Mouse (Mus musculus): ENCODE data around the gene Tmsb10. TPM values are rescaled to one million over a fixed set of nuclear protein-coding genes. Genes with fewer than 3 reads are reported as not detected.

Gene Tmsb10
- total RNA-seq (2015) (3,978 and 3,999 TPM in 2 replicates), total RNA-seq (2017) (2,780 and 3,394 TPM in 2 replicates)

DNA sequence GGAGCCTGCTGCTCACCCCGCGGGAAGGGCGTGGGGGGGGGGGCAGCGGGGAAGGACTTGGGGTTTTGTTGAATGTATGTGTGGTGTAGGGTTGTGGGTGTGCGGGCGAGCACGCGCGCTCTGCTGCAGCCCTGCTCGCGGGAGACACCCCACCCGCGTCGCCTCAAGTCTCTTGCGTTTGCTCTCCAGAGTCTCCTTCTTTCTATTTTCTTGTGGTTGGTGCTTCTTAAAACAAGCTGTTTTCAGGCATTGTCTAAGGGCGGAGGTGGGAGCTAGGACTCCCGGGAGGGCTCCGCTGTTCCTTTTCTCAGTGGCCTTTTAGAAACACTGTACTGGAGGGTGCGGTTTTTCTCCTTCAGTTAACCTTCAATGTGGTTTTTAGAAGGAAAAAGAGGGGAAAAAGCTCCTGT, at the start of gene Tmsb10:
Tmsb10 (minus strand) TSS at position 87 of the 410 bp plus-strand sequence.
- ATAC-seq (ENCODE audit: poor library complexity, severe bottlenecking) = no peak

GRCm38 (mm10) chr6:73003601-73004000, 45.1 kb upstream of the Tmsb10 start:
- ATAC-seq (ENCODE audit: poor library complexity, severe bottlenecking) = no peak

GRCm38 (mm10) chr6:73002391-73002790, 43.8 kb upstream of the Tmsb10 start:
- ATAC-seq (ENCODE audit: poor library complexity, severe bottlenecking) = peak; percentile 58

DNA sequence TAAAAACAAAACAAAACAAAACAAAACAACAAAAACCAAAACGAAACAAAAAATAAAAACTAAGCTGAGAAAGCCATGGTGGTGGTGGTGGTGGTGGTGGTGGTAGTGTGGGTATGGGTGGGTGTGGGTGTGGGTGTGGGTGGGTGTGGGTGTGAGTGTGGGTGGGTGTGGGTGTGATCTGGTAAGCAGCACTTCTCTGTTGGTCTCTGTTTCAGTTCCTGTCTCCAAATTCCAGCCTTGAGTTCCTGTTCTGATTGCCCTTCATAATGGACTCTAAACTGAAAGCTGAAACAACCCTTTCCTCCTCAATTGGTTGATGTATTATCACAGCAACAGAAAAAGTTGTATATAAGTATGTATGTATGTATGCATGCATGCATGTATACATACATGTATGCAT, 40.3 kb upstream of the Tmsb10 start:
- ATAC-seq (ENCODE audit: poor library complexity, severe bottlenecking) = peak; percentile 85

GRCm38 (mm10) chr6:72993688-72994082, 35.1 kb upstream of the Tmsb10 start:
- no peak for ATAC-seq (ENCODE audit: poor library complexity, severe bottlenecking)

DNA sequence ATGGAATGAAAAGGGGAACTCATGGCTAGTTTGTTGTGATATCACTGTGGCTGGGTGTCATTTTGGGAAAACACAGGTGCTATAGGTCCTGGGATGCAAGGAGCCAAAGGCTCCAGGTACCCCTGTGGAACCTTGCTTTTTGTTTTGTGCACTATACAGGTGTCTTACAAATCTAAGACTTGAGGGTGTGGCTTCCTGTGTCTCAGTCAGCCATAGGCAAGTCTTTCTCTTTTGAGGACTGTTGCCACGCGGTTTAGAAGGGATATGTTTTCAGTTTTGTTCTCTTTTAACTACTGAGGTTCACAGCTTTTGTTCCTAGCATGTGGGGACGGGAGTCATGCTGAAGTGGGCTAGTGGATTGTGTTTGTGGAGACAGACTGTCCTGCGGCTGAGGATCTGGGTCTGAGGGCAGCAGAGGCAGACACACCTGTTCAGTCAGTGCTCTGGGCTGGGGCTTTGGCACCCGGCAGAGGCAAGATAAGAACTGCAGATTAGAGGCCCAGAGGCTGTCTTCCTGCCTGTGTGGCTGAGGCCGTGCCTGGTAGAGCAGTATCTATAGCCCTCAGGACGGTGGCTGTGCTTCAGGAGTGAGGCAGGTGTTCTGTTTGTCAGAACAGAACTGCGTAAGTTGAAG, 34.6 kb upstream of the Tmsb10 start:
- peak; percentile 30 for ATAC-seq (ENCODE audit: poor library complexity, severe bottlenecking)

GRCm38 (mm10) chr6:72990206-72990605, 31.7 kb upstream of the Tmsb10 start:
- peak; percentile 75 for ATAC-seq (ENCODE audit: poor library complexity, severe bottlenecking)

DNA sequence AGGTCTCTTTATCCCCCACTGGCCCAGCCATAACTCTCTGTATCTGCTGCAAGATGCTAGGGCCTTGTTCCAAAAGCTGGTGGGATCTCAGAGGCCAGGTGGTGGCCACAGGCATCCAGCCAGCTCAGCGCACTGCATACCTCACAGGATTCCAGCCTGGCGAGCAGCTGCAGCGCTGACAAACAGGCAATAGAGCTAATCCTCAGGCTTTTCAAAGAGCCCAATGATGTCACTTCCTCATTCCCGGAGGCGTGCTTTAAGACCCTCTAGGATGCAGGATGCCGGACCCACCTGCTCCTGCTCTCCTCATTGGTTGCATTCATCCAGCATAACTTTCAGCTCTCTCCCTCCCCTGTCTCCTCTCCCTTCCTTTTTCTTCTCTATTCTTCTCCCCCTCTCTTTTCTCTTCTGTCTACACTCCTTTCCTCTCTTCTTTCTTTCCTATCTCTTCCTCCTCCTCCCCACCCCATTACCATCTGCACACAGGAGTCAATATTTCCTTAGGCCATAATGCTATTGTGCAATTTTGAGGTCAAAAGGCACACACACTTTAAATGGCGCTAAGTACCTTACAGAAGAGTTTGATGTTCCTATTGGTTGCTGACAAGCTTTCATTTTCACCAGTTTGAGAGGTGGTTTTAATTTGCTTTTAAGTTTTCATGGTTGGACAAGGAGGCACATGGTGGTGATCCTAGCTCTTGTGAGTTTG, 30.6 kb upstream of the Tmsb10 start:
- no peak for ATAC-seq (ENCODE audit: poor library complexity, severe bottlenecking)

DNA sequence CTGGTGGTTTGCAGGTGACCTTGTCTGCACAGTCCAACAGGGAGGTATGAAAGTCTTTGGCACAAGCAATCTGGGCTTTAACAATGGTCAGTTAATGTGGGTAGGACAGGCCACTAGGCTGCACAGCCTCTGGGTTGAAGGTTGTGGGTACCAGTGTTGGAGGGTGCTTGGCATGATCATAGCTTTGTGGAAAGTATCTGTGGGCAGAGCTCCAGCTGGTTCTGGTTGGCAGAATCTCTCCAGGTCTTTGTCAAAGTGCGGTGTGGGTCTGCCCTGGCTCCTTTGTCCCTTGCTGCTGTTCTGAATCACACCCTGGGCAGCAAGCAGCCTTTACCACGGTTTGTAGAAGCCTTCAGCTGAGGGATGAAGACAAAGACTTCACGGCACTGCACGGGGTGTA, 24.0 kb upstream of the Tmsb10 start:
- ATAC-seq (ENCODE audit: poor library complexity, severe bottlenecking) = no peak

- peak; percentile 45; the same call in 1 of the 2 replicates for ATAC-seq (ENCODE audit: poor library complexity, severe bottlenecking)
Observed at GRCm38 (mm10) chr6:72981851-72982250, 23.3 kb upstream of the Tmsb10 start.

- ATAC-seq (ENCODE audit: poor library complexity, severe bottlenecking) = no peak
Observed at GRCm38 (mm10) chr6:72981124-72981651, 22.6 kb upstream of the Tmsb10 start.

DNA sequence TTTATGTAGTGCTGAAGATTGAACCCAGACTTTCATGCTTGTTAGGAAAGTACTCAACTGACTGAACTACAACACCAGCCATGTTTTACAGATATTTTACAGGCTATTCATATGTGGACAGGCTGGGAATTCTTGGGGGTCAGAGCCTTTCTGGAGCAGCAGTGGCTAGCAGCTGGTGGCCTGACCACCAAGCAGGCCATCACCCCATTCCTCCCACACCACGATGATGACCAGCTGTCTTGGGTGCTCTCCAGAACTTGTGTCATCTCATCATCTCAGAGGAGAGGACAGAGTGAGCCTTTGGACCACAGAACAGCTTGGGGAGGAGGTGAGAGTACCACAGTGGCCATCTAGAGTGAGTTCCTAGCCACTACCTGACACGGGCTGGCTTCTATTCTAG, 18.3 kb upstream of the Tmsb10 start:
- ATAC-seq (ENCODE audit: poor library complexity, severe bottlenecking) = no peak

GRCm38 (mm10) chr6:72971074-72971473, 12.5 kb upstream of the Tmsb10 start:
- peak; percentile 52; the same call in 1 of the 2 replicates for ATAC-seq (ENCODE audit: poor library complexity, severe bottlenecking)

GRCm38 (mm10) chr6:72969787-72970186, 11.2 kb upstream of the Tmsb10 start:
- no peak for ATAC-seq (ENCODE audit: poor library complexity, severe bottlenecking)

DNA sequence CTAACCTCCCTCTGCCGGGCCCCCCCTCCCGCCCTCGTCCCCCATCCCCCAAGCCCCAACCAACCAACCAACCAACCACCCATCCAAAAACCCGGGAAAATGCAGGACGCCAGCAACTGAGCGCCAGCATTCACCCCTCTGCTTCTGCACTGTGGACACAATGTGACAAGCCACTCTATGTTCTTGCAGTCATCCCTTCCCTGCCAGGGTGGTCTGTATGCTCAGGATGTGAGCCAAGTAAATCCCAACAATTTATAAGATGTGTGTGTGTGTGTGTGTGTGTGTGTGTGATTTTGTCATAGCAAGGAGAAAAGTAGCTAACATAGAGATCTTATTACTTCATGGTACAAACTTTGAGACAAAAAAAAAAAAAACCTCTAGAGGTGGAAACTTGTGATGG, 6.7 kb upstream of the Tmsb10 start:
- ATAC-seq (ENCODE audit: poor library complexity, severe bottlenecking) = no peak

GRCm38 (mm10) chr6:72962281-72962741, 3.8 kb upstream of the Tmsb10 start:
- ATAC-seq (ENCODE audit: poor library complexity, severe bottlenecking) = no peak

- ATAC-seq (ENCODE audit: poor library complexity, severe bottlenecking) = no peak
Observed at GRCm38 (mm10) chr6:72961603-72962002, 3.1 kb upstream of the Tmsb10 start.

DNA sequence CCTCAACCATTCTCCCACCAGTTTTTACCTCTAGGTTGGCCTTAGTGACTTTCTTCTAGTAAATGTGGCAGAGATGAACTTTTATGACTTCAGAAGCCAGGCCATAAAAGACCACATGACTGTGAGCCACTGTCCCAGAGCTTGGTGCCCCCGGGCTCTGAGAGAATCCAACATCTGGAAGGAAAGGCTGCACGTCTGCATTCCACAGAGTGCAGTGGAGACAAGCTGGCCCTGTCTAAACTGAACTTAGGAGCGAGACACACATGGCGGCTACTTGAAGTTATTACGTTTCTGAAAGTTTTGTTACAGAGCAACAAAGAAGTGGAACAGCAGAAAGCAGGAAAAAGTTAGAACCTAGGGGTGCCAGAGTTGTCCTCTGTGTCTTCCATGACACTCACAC, 2.1 kb upstream of the Tmsb10 start:
- ATAC-seq (ENCODE audit: poor library complexity, severe bottlenecking) = no peak

- ATAC-seq (ENCODE audit: poor library complexity, severe bottlenecking) = no peak
Observed at GRCm38 (mm10) chr6:72959175-72959574, 627 bp upstream of the Tmsb10 start.

- peak; percentile 63 for ATAC-seq (ENCODE audit: poor library complexity, severe bottlenecking)
Observed at GRCm38 (mm10) chr6:72957676-72958641, 589 bp downstream of the Tmsb10 start.

GRCm38 (mm10) chr6:72957093-72957435, 1.5 kb downstream of the Tmsb10 start:
- no peak for ATAC-seq (ENCODE audit: poor library complexity, severe bottlenecking)
